Mouse (Mus musculus) CH12F3 (cell line): ENCODE data around the gene Amh.

Source experiments
- in situ Hi-C: fragments of 300-500 bp; cut with MboI; formaldehyde crosslinking; loops from 2 replicates; pipeline ENCODE4 v1.14.3; 2020; ENCODE audit warnings: low sequenced_read_pairs

The Amh gene

DNA sequence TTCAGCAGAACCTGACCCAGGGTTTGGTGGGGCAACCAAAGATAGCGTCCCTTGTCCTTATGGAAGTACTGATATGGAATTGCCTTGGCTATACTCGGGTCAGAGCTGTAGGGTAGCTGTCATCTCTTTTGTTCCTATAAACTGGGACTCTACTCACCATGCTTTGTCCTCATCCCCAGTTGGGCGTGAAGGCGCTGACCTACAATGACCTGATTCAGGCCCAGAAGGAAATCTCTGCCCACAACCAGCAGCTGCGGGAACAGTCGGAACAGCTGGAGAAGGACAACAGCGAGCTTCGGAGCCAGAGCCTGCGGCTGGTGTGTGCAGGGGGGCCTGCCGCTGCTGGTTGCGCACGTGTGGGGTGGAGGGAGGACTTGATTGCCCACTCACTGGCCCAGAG, 20.2 kb upstream of the Amh start:
- in situ Hi-C loops: no loop called here

DNA sequence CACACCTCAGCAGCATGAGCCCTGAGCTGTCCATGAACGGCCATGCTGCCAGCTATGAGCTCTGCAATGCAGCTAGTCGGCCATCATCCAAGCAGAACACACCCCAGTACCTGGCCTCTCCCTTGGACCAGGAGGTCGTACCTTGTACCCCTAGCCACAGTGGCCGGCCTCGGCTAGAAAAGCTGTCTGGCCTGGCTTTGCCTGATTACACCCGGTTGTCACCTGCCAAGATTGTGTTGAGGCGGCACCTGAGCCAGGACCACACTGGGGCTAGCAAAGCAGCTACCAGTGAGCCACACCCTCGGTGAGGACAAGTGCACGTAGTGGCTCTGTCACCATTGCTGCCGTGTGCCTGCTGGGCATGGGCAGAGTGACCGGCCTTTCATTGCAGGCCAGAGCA, 19.1 kb upstream of the Amh start:
- in situ Hi-C loops: no loop called here

DNA sequence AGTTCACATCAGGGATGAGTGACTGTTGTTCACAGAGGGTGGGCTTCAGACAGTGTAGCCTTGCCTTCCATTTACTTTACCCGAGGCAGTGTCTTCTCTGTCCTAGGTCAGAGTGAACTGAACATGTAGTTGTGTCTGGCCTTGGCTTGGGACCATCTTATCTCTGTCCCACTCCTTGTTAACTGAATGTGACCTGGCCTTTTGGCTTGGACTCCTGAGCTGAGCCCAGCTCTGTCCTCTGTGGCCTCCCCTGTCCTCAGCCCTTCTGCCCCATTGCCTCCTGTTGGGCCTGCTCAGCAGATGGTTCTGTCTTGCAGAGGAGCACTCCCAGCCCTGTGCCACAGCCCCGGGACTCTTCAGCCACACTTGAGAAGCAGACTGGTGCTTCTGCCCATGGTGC, 17.5 kb upstream of the Amh start:
- in situ Hi-C loops: no loop called here

DNA sequence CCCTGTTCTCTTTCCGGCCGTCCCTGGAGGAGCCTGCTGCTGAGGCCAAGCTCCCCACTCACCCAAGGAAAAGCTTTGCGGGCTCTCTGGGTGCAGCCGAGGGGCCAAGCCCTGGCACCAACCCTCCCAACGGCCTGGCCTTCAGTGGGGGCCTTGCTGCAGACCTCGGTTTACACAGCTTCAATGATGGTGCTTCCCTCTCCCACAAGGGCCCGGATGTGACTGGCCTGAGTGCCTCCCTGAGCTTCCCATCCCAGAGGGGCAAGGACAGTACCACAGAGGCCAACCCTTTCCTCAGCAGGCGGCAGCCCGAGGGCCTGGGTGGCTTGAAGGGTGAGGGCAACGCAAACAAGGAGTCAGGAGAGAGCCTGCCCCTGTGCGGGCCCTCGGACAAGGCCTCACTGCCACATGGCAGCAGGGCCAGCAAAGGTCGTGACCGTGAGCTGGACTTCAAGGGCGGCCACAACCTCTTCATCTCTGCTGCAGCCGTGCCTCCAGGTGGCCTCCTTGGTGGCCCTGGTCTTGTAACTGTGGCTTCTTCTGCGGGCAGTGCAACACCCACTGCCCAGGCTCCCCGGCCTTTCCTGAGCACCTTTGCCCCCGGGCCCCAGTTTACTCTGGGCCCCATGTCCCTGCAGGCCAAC, 14.2 kb upstream of the Amh start:
- in situ Hi-C loops: no loop called here

DNA sequence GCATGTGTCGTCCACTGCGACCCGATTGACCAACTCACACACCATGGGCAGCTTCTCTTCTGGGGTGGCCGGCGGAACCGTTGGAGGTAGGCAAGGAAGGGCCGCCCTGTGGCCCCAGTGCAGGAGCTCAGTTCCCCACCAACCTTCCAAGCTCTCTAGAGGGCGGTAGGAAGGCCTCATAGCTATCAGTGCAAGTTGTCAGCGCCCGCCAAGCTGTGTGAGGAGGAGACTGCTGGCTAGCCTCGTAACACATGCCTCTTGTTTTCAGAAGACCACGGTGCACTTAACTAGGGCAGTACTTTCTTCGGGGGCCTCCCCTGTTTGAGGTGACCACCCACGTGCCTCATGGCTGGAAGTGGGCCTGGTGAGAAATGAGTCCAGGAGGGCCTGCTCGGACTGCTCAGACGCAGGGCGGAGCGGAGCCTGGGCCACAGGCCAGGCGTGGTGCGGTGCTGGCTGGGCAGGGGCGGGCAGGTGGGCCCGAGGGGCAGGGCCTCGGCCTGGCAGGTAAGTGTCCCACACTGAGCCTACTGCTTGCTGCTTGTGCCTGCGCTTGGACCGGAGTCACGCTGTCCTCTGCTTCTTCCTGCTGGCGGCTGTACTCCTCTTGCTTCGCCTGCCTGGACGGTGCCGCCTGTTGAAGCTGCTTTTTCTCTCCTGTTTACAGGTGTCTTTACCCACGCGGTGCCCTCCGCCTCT, 13.4 kb upstream of the Amh start:
- in situ Hi-C loops: no loop called here

DNA sequence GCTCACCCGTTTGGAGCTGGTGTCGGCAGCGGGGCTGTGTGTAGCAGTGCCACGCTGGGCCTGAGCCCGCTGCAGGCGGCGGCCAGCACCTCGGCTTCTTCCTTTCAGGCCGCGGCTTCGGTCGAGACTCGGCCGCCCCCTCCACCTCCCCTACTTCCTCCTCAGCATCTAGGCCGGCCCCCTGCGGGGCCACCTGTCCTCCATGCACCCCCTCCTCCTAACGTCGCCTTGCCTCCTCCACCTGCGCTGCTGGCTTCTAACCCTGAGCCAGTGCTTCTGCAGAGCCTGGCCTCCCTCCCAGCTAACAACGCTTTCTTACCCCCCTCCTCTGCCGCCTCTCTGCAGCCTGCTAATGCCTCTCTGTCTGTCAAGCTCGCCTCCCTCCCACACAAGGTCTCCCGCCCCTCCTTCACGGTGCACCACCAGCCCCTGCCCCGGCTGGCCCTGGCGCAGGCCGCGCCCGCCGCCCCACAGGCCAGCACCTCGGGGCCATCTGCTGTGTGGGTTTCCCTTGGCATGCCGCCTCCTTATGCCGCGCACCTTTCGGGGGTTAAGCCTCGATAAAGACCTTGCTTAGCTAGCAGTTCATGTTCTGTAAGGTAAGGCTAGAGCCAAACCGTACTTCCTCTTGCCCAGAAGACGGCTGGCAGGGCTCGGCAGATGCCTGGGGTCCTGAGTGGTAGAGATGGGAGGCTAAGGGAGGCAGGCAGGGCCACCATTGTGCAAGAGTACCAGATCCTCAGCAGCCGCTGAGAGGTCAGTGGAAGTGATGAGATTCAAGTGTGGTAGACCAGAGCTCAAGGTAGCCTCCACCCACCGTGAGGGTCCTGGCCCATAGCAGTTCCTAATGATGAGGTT, 12.6 kb upstream of the Amh start:
- in situ Hi-C loops: no loop called here

DNA sequence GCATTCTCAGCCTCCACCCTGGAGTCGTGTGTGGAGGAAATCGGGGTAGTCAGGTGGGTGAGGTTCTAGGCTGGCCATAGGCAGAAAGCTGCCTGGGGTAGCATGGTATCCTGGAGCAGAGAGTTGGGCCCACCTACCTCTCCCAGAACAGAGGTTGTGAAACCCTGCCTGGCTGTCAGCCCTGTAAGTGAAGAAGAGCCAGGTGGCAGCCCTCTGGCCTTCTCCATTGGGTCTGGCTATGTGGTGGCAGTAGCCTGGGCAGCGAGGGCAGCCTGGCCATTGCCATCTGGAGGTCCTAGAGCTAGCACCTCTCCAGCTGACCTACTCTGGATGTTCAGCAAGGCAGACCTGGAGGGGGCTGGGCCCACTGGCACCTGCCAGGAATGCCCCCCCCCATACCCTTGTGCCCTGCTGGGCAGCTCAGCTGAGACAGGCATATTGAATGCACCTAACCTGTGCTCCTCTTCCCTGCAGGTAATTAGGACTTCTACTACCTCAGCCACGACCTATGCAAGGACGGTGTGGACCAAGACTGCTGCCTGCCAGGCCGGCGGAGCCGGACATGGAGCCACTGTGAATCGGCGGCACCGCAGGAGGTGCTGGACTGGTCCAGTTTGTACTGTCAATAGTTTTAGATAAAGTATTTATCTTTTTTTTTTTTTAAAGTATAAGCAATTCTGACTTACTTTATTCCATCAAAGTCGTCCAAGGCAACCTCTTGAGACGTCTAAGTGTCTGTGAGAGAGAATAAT, 11.8 kb upstream of the Amh start:
- in situ Hi-C loops: no loop called here

DNA sequence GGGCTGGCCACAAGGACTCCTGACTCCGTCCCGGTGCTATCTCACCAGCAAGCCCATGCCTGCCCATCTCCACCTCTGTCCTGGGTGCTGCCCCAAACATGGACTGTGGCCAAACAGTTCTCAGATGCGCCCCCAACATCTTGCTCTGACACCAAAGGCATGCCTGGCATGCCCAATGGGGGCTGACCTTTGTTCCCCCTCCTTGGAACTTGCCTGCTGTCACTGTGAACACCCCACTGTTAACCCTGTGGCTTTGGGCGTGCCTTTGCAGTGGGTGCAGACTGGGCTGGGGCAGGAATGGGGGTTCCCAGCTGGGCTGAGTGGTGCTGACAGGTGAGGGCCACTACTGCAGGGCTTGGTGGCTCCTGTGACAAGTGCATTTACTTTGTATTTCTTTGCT, 11.2 kb upstream of the Amh start:
- in situ Hi-C loops: no loop called here

DNA sequence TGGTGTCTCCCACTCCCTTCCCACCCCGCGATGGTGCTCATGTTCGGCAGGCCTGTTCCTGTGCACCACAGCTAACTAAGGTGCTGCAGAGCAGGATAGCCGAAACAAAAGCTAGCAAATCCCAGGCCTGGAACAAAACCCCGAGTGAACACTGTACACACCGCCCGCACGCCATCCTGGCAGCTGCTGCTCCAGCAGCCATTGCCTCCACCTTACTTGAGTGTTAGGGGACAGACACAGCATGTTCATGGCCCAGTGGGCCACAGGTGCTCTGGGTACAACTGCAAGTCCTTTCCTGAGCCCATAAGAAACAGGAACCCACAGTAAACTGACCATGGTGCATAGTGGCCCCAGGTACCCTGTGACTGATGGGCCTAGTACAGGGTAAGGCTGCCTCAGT, 10.3 kb upstream of the Amh start:
- in situ Hi-C loops: no loop called here

DNA sequence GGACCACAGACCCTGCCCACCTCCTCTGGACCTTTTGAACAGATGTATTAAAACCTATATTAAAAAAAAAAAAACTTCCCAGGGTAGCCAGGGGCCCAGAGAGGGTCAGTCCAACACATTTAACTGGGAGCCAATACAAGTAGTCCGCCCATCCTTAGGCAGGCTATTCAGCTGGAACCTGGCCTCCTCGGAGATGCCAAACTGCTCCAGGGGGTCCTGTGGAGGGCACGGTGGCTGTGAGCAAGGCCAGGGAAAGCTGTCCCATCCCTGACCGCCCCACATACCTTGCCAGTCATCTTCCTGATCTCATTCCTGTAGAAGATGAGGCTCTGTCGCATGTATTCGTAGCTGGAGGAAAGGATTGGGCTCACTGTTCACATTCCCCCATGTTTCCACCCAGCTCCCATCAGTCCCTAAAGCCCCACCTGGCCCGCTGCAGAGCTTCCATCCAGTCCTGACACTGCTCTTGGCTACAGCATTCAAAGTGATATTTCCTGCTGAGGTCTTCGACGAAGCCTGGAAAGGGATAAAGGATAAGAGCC, 8.7 kb upstream of the Amh start:
- in situ Hi-C loops: no loop called here

DNA sequence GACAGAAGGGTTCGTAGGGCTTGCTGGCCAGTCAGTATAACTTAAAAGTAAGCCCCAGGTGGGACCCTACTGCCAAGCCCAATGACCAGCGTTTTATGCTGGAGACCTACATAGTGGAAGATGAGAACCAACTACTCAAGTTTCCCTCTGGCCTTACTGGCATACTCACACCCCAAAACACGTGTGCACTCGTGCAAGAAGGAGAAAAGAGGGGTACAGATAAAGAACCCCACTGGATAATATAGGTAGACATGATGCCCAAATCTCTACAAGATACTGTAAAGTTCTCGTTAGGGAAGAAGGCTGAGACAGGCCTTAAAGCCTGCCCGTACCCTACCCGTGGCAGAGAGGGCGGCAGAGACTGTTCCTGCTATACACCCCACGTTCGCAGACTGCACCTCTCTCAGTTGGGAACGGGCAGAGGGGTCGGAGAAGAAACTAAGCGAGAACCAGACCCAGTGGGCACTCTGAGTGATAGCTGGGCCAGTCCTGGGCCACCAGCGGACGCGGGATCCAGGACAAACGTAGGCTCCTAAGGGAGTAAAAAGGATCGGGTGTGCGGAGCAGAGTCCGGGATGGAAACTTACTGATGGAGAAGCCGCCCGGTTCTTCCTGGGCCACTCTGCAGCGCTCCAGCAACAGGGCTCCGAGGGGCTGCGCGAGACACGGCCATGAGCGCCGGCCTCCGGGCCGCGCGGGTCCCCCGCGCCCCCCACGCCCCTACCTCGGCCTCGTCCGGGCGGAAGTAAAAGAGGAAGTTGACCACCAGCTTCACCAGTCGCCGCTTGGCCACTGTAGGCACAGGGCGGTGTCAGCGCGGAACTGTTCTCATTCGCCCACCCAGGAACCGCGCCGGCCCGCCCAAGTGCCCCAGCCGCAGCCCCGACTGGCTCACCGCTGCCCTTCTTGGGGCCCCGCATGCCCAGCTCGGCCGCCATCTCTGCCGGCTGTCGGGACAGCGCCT, 7.6 kb upstream of the Amh start:
- in situ Hi-C loops: no loop called here

DNA sequence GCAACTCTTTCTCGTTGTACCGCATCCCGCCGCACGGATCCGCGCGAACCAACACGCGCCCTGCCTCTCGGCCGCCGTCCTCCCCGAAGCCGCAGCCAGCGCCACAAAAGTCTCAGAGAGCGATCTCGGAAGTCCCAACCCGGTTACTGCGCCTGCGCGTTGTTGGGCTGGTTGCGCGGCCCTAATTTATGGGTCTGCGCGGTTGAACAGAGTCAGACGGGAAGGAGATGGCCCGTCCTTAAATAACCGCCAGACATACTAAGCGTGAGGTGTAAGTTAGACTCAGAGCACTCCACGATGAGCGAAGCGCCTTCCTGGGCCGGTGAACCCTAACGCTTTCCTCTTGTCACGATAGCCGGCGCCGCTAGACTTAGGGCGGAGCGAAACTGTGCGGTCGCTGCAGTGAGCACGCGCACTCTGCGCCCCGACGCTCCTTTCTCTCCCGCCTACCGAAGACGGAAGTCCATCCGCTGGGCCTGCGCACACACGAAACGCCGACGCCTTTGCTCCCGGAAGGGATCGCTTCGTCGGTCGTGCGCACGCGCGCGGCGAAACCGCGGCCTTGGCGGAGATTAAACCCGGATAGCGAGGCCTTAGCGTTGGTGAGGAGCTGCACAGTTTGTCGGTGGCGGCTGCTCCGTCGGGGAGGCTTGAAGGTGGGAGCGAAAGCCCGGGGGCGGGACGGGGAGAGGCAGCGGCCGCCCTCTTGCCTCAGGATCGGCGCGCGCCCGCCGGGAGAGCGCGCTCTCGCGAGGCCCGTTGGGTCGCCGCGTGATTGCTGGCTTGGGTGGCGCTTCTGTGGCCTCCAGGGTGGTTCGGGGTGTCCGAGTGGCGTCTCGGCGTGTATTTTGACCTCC, 6.7 kb upstream of the Amh start, which contains the start of the genes Sf3a2 and Plekhj1:
Gene Sf3a2, plus strand, starts transcription at position 49 of the 857 bp plus-strand sequence.
Gene Plekhj1, minus strand, starts transcription at position 477 of the 857 bp plus-strand sequence.
- in situ Hi-C loops: no loop called here

DNA sequence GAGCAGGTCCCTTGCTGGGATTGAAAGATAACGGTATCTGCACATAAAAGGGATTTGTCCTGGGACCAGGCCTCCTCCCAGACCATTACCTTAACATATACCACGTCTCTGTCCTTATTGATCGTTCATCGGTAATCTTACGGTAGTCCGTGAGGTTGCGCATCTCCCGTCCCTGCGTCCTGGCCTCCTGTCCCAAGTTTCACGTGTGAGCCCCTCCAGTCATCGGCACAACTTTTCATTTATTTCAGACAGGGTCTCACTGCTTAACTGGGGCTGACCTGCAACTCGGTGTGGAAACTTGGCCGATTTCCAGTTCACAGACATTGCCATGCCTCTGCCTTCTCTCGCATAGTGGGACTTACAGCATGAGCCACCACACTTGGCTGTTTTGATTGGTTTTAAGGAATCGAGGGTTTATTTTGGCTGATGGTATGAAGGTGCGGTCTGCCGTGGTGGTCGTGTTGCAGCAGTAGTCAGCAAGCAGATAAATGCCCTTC, 5.9 kb upstream of the Amh start:
- in situ Hi-C loops: no loop called here

DNA sequence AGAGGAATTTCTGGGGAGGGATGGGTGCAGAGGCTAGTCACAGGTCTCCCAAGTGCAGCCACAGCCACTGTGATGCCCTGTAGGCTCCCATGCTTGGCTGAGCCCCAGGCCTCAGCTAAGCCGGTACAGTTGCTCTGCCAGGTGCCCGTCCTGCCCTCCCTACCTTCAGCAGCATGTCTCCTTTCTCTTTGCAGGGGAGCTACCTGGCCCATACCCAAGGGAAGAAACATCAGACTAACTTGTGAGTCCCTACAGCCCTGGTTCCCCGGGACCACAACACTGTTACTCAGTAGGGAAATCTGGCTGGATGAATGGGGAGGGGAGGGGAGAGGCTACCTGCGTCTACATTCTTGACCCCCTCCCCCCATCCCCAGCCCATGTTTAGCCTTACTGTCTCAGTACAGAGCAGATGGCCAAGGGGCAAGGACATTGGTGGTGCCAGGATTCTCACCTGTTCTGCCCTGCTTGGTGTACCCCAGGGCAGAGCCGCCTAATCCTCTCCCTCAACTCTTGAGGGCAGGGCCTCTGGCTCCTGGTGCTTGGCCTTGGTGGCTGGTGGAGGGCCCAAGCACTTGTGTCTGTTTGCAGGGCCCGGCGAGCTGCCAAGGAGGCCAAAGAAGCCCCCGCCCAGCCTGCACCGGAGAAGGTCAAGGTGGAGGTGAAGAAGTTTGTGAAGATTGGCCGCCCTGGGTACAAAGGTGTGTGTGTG, 2.7 kb upstream of the Amh start:
- in situ Hi-C loops: no loop called here

DNA sequence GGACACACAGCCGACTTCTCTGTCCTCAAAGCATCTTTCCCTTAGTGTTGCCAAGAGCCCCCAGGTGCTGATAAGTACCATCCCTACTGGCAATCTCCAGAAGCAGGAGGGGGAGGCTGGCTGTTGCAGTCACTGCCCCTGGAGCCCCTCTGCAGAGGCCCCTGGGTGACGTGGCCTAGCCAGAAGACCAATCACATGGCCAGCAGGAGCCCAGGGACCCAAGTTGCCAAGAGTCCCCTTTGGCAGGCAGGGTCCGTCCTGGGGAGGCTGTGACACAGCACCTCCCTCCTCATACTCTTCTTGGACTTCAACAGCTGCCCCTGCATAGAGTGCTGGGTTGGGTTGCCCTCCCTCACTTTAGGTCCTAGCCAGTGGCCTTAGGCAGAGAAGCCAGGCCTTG, 2.0 kb upstream of the Amh start:
- in situ Hi-C loops: no loop called here

DNA sequence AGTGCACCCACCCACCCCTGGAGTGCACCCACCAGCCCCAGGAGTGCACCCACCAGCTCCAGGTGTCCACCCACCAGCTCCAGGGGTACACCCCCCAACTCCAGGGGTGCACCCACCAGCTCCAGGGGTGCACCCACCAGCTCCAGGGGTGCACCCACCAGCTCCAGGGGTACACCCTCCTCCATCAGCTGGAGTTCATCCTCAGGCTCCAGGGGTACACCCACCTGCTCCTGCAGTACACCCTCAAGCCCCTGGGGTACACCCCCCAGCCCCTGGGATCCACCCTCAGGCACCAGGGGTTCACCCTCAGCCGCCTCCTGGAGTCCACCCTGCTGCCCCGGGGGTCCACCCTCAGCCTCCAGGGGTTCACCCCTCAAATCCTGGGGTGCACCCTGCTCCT, 703 bp upstream of the Amh start:
- in situ Hi-C loops: no loop called here

DNA sequence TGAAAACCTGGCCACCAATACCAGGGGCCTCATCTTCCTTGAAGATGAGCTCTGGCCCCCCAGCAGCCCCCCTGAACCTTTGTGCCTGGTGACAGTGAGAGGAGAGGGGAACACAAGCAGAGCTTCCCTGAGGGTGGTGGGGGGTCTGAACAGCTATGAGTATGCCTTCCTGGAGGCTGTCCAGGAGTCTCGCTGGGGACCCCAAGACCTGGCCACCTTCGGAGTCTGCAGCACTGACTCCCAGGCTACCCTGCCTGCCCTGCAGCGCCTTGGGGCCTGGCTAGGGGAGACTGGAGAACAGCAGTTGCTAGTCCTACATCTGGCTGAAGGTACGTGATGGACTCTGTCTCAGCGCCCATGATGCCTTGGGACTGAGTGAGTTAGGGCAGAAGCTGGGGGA, 279 bp downstream of the Amh start:
- in situ Hi-C loops: no loop called here

DNA sequence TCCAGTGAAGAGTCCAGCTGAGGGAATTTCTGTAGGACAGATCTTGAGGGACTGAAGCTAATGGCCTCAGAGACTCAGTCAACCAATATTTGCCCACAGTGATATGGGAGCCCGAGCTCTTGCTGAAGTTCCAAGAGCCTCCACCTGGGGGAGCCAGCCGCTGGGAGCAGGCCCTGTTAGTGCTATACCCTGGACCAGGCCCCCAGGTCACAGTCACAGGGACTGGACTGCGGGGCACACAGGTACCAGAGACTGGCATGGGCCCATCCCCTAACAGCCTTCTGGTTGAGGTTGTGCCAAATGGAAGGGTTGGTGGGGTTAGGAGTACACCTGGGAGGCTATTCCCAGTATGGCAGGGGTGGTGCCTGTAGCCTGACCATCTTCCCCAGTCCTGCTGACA, 882 bp downstream of the Amh start:
- in situ Hi-C loops: no loop called here
